Mouse (Mus musculus) limb, embryonic 14.5 days (tissue): ENCODE results near the gene Kif27. TPM values are rescaled to one million over a fixed set of nuclear protein-coding genes. Genes with fewer than 3 reads are reported as not detected.
"Not testable (repeated sequence)": the region's sequence is repeated elsewhere in the genome, so short reads cannot be mapped to it uniquely, and the experiment has no call there.

Source experiments
- ATAC-seq: fragments of 200-750 bp; cut with Nextera tagmentation; 2 replicates; pipeline ENCODE4 v1.8.0; 2017; ENCODE audit warnings: low read depth, moderate number of reproducible peaks, moderate TSS enrichment; ENCODE audit not compliant: low FRiP score
- DNase-seq: peaks from one replicate; pipeline ENCODE4 v3.0.0-alpha.2; 2015; ENCODE audit warnings: low spot score
- H3K27ac ChIP-seq: fragments of 300-500 bp; sonication (generic); replicated peaks from 2 replicates; pipeline ENCODE4 v1.5.1; 2014; ENCODE audit warnings: low read depth, mild to moderate bottlenecking, low read length, moderate library complexity, mixed read lengths
- H3K27me3 ChIP-seq: fragments of 300-500 bp; sonication (generic); 2 replicates; pipeline ENCODE4 v1.6.1; 2014; ENCODE audit warnings: low read length, mixed read lengths; ENCODE audit not compliant: control insufficient read depth, insufficient read depth
- H3K36me3 ChIP-seq: fragments of 300-500 bp; sonication (generic); 2 replicates; pipeline ENCODE4 v1.6.1; 2014; ENCODE audit warnings: mild to moderate bottlenecking, low read length, moderate library complexity, mixed read lengths; ENCODE audit not compliant: control insufficient read depth, insufficient read depth
- H3K4me1 ChIP-seq: fragments of 300-500 bp; sonication (generic); 2 replicates; pipeline ENCODE4 v1.6.1; 2014; ENCODE audit warnings: antibody characterized with exemption, low read length, mixed read lengths; ENCODE audit not compliant: control insufficient read depth, insufficient read depth
- H3K4me2 ChIP-seq: fragments of 300-500 bp; sonication (generic); replicated peaks from 2 replicates; pipeline ENCODE4 v1.6.1; 2014; ENCODE audit warnings: low read depth, mild to moderate bottlenecking, low read length, moderate library complexity; ENCODE audit not compliant: severe bottlenecking
- H3K4me3 ChIP-seq: fragments of 300-500 bp; sonication (generic); replicated peaks from 2 replicates; pipeline ENCODE4 v1.5.1; 2014; ENCODE audit warnings: low read length
- H3K9ac ChIP-seq: fragments of 300-500 bp; sonication (generic); 2 replicates; pipeline ENCODE4 v1.6.1; 2014; ENCODE audit warnings: mild to moderate bottlenecking, low read depth, low read length, moderate library complexity; ENCODE audit not compliant: severe bottlenecking
- H3K9me3 ChIP-seq: fragments of 300-500 bp; sonication (generic); 2 replicates; pipeline ENCODE4 v1.6.1; 2016; ENCODE audit warnings: low read length; ENCODE audit not compliant: control insufficient read depth
- POLR2A ChIP-seq: fragments of 200-500 bp; IDR thresholded peaks from 2 replicates; pipeline ENCODE4 v1.8.0; 2012; ENCODE audit warnings: inconsistent platforms, mild to moderate bottlenecking, moderate library complexity, borderline replicate concordance; ENCODE audit not compliant: insufficient read depth, insufficient read length; ENCODE audit errors: extremely low read depth
- WGBS: fragments of 180-500 bp; shearing (Covaris S2); extraction: QIAGEN DNeasy Blood & Tissue Kit; methylation state at CpG from one replicate; pipeline ENCODE4 v1.1.7; 2014; 5-methylcytosine and 5-hydroxymethylcytosine counted together
- polyA plus RNA-seq, 2 experiments: library from polyadenylated mRNA; depleted of rRNA in 1 of 2; stranded (reverse) in 1 of 2; unstranded in 1 of 2; fragments of >200 nt; fragmentation: Nextera tagmentation in 1 of 2; extraction: Ambion mirVana in 1 of 2; gene quantifications; 2 replicates each; pipeline versions ENCODE4 v1.2.1 to v1.2.3; 2012 to 2014

Gene Kif27
- 0.69 and 0.89 TPM in 2 replicates for polyA plus RNA-seq (2012; rRNA removed)
- 0.39 and 0.58 TPM in 2 replicates for polyA plus RNA-seq (2014; fragmentation: Nextera tagmentation; extraction: Ambion mirVana)

DNA sequence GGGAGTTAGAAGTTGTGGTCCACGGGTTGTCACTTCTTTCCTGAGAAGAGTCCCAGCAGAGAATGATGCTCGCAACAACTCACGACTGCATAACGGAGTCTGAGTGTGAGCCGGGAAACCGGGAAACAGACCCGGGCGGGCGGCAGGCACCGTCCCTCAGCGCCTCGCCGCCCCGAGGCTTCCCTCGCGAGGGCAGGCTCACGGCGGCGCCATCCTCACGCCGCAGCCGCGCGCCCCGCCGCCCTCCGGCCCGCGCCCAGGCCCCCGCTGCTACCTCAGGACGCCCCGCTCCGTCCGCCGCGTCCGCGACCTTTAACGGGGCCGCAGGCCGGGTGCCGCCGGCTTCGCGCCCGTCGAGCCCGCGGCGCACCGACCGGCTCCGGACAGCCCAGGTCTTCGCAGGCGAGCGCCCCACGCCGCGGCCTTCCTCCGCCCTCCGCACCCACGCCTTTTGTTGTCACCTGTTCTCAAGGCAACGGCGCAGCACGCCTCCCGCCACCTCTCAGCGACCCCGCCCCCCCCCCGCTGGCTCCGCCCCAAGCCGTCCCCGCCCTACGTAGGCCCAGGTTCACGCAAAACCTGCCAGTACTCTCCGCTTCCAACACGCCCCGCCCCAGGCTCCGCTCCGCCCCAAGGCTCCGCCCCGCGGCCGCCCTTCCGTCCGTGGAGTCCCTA is at the start of gene Kif27:
Kif27 (minus strand) TSS at position 494 of the 675 bp plus-strand sequence.
- under 1% methylated on average over 53 of the region's 85 CpGs for WGBS
- H3K4me1 ChIP-seq, result no peaks in the 10 kb centered on the region
- peak within 1 kb of the TSS; percentile 91 for H3K4me2 ChIP-seq
- peak within 1 kb of the TSS; percentile 63 for H3K4me3 ChIP-seq
- peak; percentile 80 for DNase-seq
- H3K9me3 ChIP-seq, result no peaks in the 10 kb centered on the region
- ATAC-seq, result peak; percentile 98
- no peak for TF ChIP-seq POLR2A
- no peaks in the 10 kb centered on the region for H3K27me3 ChIP-seq
- 0 out of 2 replicates have a peak within 1 kb of the TSS, but pooled peaks have one; percentile 38 for H3K27ac ChIP-seq
- no peaks in the 10 kb centered on the region for H3K36me3 ChIP-seq
- H3K9ac ChIP-seq, result peak within 1 kb of the TSS; percentile 57

DNA sequence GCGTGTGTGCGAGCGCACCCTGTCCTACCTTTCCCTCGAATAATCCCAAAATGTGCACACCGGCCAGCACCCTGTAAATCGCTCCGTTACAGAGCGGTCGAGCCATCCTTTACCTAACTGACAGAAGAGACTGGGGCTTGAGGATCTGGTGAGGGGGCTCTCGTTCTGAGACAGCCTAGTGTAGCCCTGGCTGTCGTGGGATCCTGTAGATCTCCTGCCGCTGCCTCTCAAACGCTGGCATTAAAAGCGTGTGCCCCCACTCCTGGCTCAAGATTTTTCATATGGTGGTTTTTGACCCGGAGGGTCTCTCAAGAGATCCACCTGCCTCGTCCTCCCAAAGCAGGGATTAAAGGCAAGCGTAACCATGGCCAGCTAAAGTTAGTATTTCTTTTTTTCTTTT is 44.3 kb upstream of the Kif27 start, which contains the start of gene Hnrnpk:
Hnrnpk (minus strand) TSS at position 101 of the 400 bp plus-strand sequence.
- H3K9me3 ChIP-seq, ATAC-seq, H3K27me3 ChIP-seq, H3K4me1 ChIP-seq, DNase-seq: not testable (repeated sequence)
- H3K4me2 ChIP-seq, result peak within 1 kb of the TSS; percentile 49
- H3K9ac ChIP-seq, result peak within 1 kb of the TSS; percentile 100
- H3K36me3 ChIP-seq, result peaks cover 21% of the 10 kb centered on the region
- peak within 1 kb of the TSS; percentile 100 for H3K4me3 ChIP-seq
- WGBS, result 7% methylated on average over 16 of the region's 17 CpGs
- peak within 1 kb of the TSS; percentile 99 for H3K27ac ChIP-seq

DNA sequence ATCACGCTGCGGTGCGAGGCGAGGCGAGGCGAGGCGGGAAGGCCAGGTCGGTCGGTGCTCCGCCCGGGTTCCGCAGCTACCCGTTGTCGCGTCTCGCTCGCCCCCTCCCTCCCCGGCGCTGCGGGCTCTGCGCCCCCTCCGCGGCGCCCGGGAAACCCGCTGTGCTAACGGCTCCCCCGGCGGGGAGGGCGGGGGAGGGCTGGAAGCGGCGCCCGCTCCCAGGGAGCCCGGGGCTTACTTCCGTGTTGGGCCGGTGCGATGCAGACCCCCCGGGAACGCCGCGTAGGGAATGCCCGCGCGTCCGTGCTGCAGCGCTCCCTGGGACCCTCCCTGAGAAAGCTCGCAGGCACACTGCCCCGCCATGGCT is 43.8 kb upstream of the Kif27 start:
- TF ChIP-seq POLR2A, result no peak
- H3K4me3 ChIP-seq, result peak overlapping the region; percentile 100
- ATAC-seq, result peak; percentile 47
- H3K9me3 ChIP-seq, result no peaks in the 10 kb centered on the region
- H3K4me2 ChIP-seq, result peak overlapping the region; percentile 49
- peak overlapping the region; percentile 100 for H3K9ac ChIP-seq
- peaks cover 26% of the 10 kb centered on the region for H3K36me3 ChIP-seq
- WGBS, result 1% methylated on average over 13 of the region's 48 CpGs
- H3K27ac ChIP-seq, result peak overlapping the region; percentile 99
- H3K4me1 ChIP-seq, result no peaks in the 10 kb centered on the region
- H3K27me3 ChIP-seq, result no peaks in the 10 kb centered on the region
- no peak for DNase-seq

DNA sequence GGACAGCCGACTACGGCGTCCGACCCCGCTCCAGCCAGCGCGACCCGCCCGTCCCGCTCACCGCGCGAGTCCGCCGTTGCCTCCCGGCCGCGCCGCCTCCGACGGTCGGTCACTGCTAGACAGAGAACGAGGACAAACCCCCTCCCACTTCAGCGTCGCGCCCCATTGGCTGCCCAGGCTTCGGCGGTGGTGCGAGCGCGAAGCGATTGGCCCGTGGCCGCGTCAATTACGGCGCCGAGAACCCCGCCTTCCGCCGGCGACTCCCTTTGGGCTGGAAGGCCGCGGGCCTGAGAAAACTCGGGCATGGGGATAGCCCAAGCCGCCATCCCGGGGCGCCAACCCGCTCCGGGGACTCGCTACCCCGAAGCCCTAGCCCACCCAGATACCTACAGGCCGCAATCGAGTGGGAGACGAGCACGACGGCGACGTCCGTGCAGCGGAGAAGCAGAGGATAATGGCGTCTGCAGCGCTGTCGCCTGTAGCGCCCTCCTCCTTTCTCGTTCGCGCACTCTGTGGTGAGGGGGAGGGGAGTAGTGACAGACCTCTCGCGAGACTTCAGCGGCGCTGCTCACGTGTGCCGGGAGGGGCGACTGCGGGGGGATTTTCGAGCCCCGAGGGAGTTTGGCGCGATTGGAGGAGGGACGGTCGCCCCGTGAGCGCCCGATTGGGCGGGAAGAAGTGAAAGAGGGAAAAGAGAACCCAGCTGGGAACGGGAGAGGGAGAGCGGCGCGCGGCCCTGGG is 43.3 kb upstream of the Kif27 start, which contains the start of gene Rmi1:
Rmi1 (plus strand) TSS at position 246 of the 741 bp plus-strand sequence.
- H3K4me1 ChIP-seq, result no peaks in the 10 kb centered on the region
- H3K4me3 ChIP-seq, result peak within 1 kb of the TSS; percentile 100
- DNase-seq (peak; percentile 96), ATAC-seq (peak; percentile 94)
- peak within 1 kb of the TSS; percentile 82 for H3K4me2 ChIP-seq
- no peaks in the 10 kb centered on the region for H3K9me3 ChIP-seq
- peak within 1 kb of the TSS; percentile 100 for H3K9ac ChIP-seq
- peak within 1 kb of the TSS; percentile 99 for H3K27ac ChIP-seq
- peak; percentile 94; the same call in 1 of the 2 replicates for TF ChIP-seq POLR2A
- under 1% methylated on average over 61 of the region's 91 CpGs for WGBS
- peaks cover 28% of the 10 kb centered on the region for H3K36me3 ChIP-seq
- H3K27me3 ChIP-seq, result no peaks in the 10 kb centered on the region
